Mouse (Mus musculus) kidney, embryonic 15.5 days (tissue): ENCODE results near the gene 1700022I11Rik. TPM values are rescaled to one million over a fixed set of nuclear protein-coding genes. Genes with fewer than 3 reads are reported as not detected.
A peak's percentile ranks its signal among the peaks of the same experiment; 100 is the strongest.

ENCODE experiments used
- ATAC-seq: fragments of 200-750 bp; cut with Nextera tagmentation; replicated peaks from 2 replicates; pipeline ENCODE4 v1.8.0; 2017; ENCODE audit warnings: moderate TSS enrichment; ENCODE audit not compliant: low FRiP score
- H3K27ac ChIP-seq: fragments of 300-500 bp; sonication (generic); 2 replicates; pipeline ENCODE4 v1.5.1; 2015; ENCODE audit warnings: mild to moderate bottlenecking, inconsistent platforms
- H3K27me3 ChIP-seq: fragments of 300-500 bp; sonication (generic); 2 replicates; pipeline ENCODE4 v1.6.1; 2015; ENCODE audit warnings: inconsistent platforms
- H3K36me3 ChIP-seq: fragments of 300-500 bp; sonication (generic); 2 replicates; pipeline ENCODE4 v1.6.1; 2015; ENCODE audit warnings: inconsistent platforms
- H3K4me1 ChIP-seq: fragments of 300-500 bp; sonication (generic); 2 replicates; pipeline ENCODE4 v1.6.1; 2015; ENCODE audit warnings: inconsistent platforms
- H3K4me2 ChIP-seq: fragments of 300-500 bp; sonication (generic); 2 replicates; pipeline ENCODE4 v1.6.1; 2015; ENCODE audit warnings: moderate library complexity, mild to moderate bottlenecking, inconsistent platforms
- H3K4me3 ChIP-seq: fragments of 300-500 bp; sonication (generic); replicated peaks from 2 replicates; pipeline ENCODE4 v1.5.1; 2015; ENCODE audit warnings: mild to moderate bottlenecking, inconsistent platforms
- H3K9ac ChIP-seq: fragments of 300-500 bp; sonication (generic); 2 replicates; pipeline ENCODE4 v1.6.1; 2015; ENCODE audit warnings: mild to moderate bottlenecking, inconsistent platforms
- H3K9me3 ChIP-seq: fragments of 300-500 bp; sonication (generic); replicated peaks from 2 replicates; pipeline ENCODE4 v1.6.1; 2016; ENCODE audit warnings: inconsistent platforms
- WGBS: fragments of 180-500 bp; shearing (Covaris S2); methylation state at CpG from one replicate; pipeline ENCODE4 v1.1.7; 2015; ENCODE audit warnings: mixed read lengths; 5-methylcytosine and 5-hydroxymethylcytosine counted together
- polyA plus RNA-seq: library from polyadenylated mRNA; unstranded; fragments of >200 nt; fragmentation: Nextera tagmentation; extraction: Ambion mirVana; gene quantifications from 2 replicates; pipeline ENCODE4 v1.2.1, GENCODE M21; 2015

The 1700022I11Rik gene
- polyA plus RNA-seq: 0.48 and 0.75 TPM in 2 replicates

- Histone ChIP-seq H3K36me3 (no peaks in the 10 kb centered on the region), H3K4me2 (no peak within 1 kb of the TSS), H3K4me3 (no peak within 1 kb of the TSS), H3K9ac (no peak within 1 kb of the TSS), H3K9me3 (no peaks in the 10 kb centered on the region), H3K27me3 (peaks cover 4% of the 10 kb centered on the region; the same call in 1 of the 2 replicates), H3K4me1 (peaks cover 4% of the 10 kb centered on the region), H3K27ac (no peak within 1 kb of the TSS)
- WGBS: 87% methylated on average over 4 of the region's 4 CpGs
- ATAC-seq: no peak
These were observed at the start of gene 1700022I11Rik for GRCm38 (mm10) chr4:42969304-42969703. TSS of gene 1700022I11Rik (plus strand) at chr4:42969604.

- no peaks in the 10 kb centered on the region for H3K9me3 ChIP-seq
- H3K36me3 ChIP-seq: no peaks in the 10 kb centered on the region
- no peak overlapping the region for H3K4me3 ChIP-seq
- no peak overlapping the region for H3K9ac ChIP-seq
- 75% methylated on average over 9 of the region's 9 CpGs for WGBS
- H3K4me2 ChIP-seq: no peak overlapping the region
- peaks cover 9% of the 10 kb centered on the region for H3K4me1 ChIP-seq
- ATAC-seq: no peak
- no peak overlapping the region for H3K27ac ChIP-seq
- peaks cover 40% of the 10 kb centered on the region for H3K27me3 ChIP-seq
These were observed 48.7 kb upstream of the 1700022I11Rik start for GRCm38 (mm10) chr4:42920726-42921125.

GRCm38 (mm10) chr4:42921536-42921935, 47.9 kb upstream of the 1700022I11Rik start:
- Histone ChIP-seq H3K4me2 (no peak overlapping the region), H3K27ac (no peak overlapping the region), H3K4me1 (peaks cover 7% of the 10 kb centered on the region), H3K27me3 (peaks cover 32% of the 10 kb centered on the region), H3K9ac (no peak overlapping the region), H3K4me3 (no peak overlapping the region), H3K36me3 (no peaks in the 10 kb centered on the region), H3K9me3 (no peaks in the 10 kb centered on the region)
- ATAC-seq: no peak
- WGBS: 81% methylated on average over 2 of the region's 2 CpGs

GRCm38 (mm10) chr4:42922056-42922455, 47.3 kb upstream of the 1700022I11Rik start:
- ATAC-seq: no peak
- no peaks in the 10 kb centered on the region for H3K9me3 ChIP-seq
- no peaks in the 10 kb centered on the region for H3K36me3 ChIP-seq
- H3K4me2 ChIP-seq: no peak overlapping the region
- no peak overlapping the region for H3K27ac ChIP-seq
- H3K27me3 ChIP-seq: peaks cover 27% of the 10 kb centered on the region
- H3K9ac ChIP-seq: no peak overlapping the region
- WGBS: 64% methylated on average over 6 of the region's 6 CpGs
- peaks cover 4% of the 10 kb centered on the region; the same call in 1 of the 2 replicates for H3K4me1 ChIP-seq
- H3K4me3 ChIP-seq: no peak overlapping the region

GRCm38 (mm10) chr4:42922461-42922860, 46.9 kb upstream of the 1700022I11Rik start:
- 77% methylated on average over 8 of the region's 8 CpGs for WGBS
- Histone ChIP-seq H3K27me3 (peaks cover 23% of the 10 kb centered on the region), H3K9me3 (no peaks in the 10 kb centered on the region), H3K4me3 (no peak overlapping the region), H3K9ac (no peak overlapping the region), H3K27ac (no peak overlapping the region), H3K36me3 (no peaks in the 10 kb centered on the region), H3K4me1 (peaks cover under 1% of the 10 kb centered on the region; the same call in 1 of the 2 replicates), H3K4me2 (no peak overlapping the region)
- ATAC-seq: no peak

GRCm38 (mm10) chr4:42924095-42924710, 45.2 kb upstream of the 1700022I11Rik start:
- Histone ChIP-seq H3K27me3 (peaks cover 7% of the 10 kb centered on the region; the same call in 1 of the 2 replicates), H3K4me3 (no peak overlapping the region), H3K9ac (no peak overlapping the region), H3K27ac (no peak overlapping the region), H3K4me1 (no peaks in the 10 kb centered on the region), H3K36me3 (no peaks in the 10 kb centered on the region), H3K9me3 (no peaks in the 10 kb centered on the region), H3K4me2 (no peak overlapping the region)
- no peak for ATAC-seq
- WGBS: 81% methylated on average over 13 of the region's 13 CpGs

GRCm38 (mm10) chr4:42928209-42928608, 41.2 kb upstream of the 1700022I11Rik start:
- no peak for ATAC-seq
- H3K27ac ChIP-seq: no peak overlapping the region
- no peaks in the 10 kb centered on the region for H3K36me3 ChIP-seq
- no peak overlapping the region for H3K4me3 ChIP-seq
- H3K9me3 ChIP-seq: no peaks in the 10 kb centered on the region
- 79% methylated on average over 5 of the region's 5 CpGs for WGBS
- H3K4me1 ChIP-seq: no peaks in the 10 kb centered on the region
- H3K4me2 ChIP-seq: no peak overlapping the region
- H3K9ac ChIP-seq: no peak overlapping the region
- H3K27me3 ChIP-seq: peaks cover 12% of the 10 kb centered on the region

GRCm38 (mm10) chr4:42928952-42929351, 40.5 kb upstream of the 1700022I11Rik start:
- H3K4me2 ChIP-seq: no peak overlapping the region
- no peak overlapping the region for H3K27ac ChIP-seq
- 86% methylated on average over 9 of the region's 9 CpGs for WGBS
- H3K9ac ChIP-seq: no peak overlapping the region
- H3K9me3 ChIP-seq: no peaks in the 10 kb centered on the region
- H3K27me3 ChIP-seq: peaks cover 13% of the 10 kb centered on the region
- ATAC-seq: no peak
- H3K4me3 ChIP-seq: no peak overlapping the region
- H3K4me1 ChIP-seq: peaks cover 7% of the 10 kb centered on the region; the same call in 1 of the 2 replicates
- no peaks in the 10 kb centered on the region for H3K36me3 ChIP-seq

GRCm38 (mm10) chr4:42932229-42932969, 37.0 kb upstream of the 1700022I11Rik start:
- 66% methylated on average over 8 of the region's 8 CpGs for WGBS
- Histone ChIP-seq H3K9ac (no peak overlapping the region), H3K27me3 (peaks cover 33% of the 10 kb centered on the region), H3K36me3 (no peaks in the 10 kb centered on the region), H3K4me2 (no peak overlapping the region), H3K4me3 (no peak overlapping the region), H3K27ac (no peak overlapping the region), H3K4me1 (peaks cover 7% of the 10 kb centered on the region; the same call in 1 of the 2 replicates), H3K9me3 (no peaks in the 10 kb centered on the region)
- ATAC-seq: no peak

GRCm38 (mm10) chr4:42933630-42934029, 35.8 kb upstream of the 1700022I11Rik start:
- Histone ChIP-seq H3K4me1 (peaks cover 7% of the 10 kb centered on the region; the same call in 1 of the 2 replicates), H3K4me3 (peak overlapping the region; percentile 18), H3K27me3 (peaks cover 45% of the 10 kb centered on the region), H3K36me3 (no peaks in the 10 kb centered on the region), H3K9ac (no peak overlapping the region), H3K27ac (no peak overlapping the region), H3K9me3 (no peaks in the 10 kb centered on the region), H3K4me2 (peak overlapping the region; percentile 49)
- 5% methylated on average over 22 of the region's 22 CpGs for WGBS
- ATAC-seq: no peak

GRCm38 (mm10) chr4:42941396-42941795, 28.0 kb upstream of the 1700022I11Rik start:
- no peaks in the 10 kb centered on the region for H3K36me3 ChIP-seq
- no peaks in the 10 kb centered on the region for H3K4me1 ChIP-seq
- H3K4me3 ChIP-seq: no peak overlapping the region
- H3K27me3 ChIP-seq: peaks cover 20% of the 10 kb centered on the region
- no peak overlapping the region for H3K9ac ChIP-seq
- no peak for ATAC-seq
- H3K27ac ChIP-seq: no peak overlapping the region
- H3K9me3 ChIP-seq: no peaks in the 10 kb centered on the region
- 81% methylated on average over 7 of the region's 7 CpGs for WGBS
- no peak overlapping the region for H3K4me2 ChIP-seq

GRCm38 (mm10) chr4:42943341-42943740, 26.1 kb upstream of the 1700022I11Rik start:
- ATAC-seq: no peak
- Histone ChIP-seq H3K36me3 (no peaks in the 10 kb centered on the region), H3K4me2 (no peak overlapping the region), H3K9ac (no peak overlapping the region), H3K4me3 (no peak overlapping the region), H3K9me3 (no peaks in the 10 kb centered on the region), H3K27ac (no peak overlapping the region), H3K27me3 (peaks cover 22% of the 10 kb centered on the region), H3K4me1 (no peaks in the 10 kb centered on the region)
- 72% methylated on average over 5 of the region's 5 CpGs for WGBS
